Mouse (Mus musculus) cerebellum, postnatal 4 days (tissue): ENCODE results near the gene Slc16a3.
A peak's percentile ranks its signal among the peaks of the same experiment; 100 is the strongest.

ENCODE experiments used
- DNase-seq, 2 experiments: peaks; one replicate each; pipeline ENCODE4 v3.0.0; 2022; ENCODE audit warnings: low spot score in 2 of 2, mixed read lengths in 1 of 2

The Slc16a3 gene

GRCm38 (mm10) chr11:120948328-120948727 is at the start of gene Slc16a3:
Gene Slc16a3 (plus strand): TSS chr11:120948480.
- no peak for DNase-seq

DNA sequence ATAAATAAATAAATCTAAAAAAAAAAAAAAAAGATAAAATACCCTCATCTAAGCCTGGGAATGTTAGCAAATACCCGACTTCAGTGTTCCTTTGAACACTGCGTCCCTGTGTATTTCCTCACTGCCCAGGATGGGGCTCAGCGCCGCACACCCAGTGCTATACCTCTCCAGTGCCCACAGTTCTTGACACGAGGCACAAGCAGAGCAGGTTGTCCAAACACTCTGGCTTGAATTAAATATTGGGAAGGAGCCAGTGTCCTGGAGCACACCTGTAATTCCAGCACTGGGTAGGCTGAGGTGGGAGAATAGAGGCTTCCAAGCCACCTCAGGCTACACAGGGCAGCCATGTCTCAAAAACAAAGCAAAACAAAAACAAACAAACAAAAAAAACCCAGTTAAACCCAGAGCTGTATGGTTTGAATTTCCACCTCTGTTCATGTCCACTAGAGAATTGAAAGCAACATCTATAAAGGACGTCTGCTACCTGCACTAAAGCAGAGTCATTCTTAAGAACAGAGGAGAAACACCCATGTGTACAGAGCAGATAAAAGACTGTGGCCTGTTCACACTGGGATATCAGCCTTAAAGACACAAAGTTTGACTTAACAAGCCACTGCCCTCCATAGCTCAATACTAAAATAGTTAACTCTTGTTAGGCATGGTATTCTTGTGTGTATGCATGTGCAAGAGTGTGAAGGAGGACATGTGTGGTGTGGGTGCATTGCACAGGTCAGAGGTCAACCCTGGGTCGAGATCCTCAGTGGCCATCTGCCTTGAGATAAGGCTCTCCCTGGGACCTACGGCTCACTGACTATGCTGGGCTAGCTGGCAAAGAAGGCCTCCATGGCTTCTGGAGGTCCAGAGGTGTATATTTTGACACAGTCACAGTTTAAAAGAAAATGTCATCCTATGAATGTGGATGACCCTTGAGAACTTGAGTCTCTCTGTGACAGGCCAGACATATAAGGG is 47.7 kb upstream of the Slc16a3 start:
- DNase-seq, result no peak

DNA sequence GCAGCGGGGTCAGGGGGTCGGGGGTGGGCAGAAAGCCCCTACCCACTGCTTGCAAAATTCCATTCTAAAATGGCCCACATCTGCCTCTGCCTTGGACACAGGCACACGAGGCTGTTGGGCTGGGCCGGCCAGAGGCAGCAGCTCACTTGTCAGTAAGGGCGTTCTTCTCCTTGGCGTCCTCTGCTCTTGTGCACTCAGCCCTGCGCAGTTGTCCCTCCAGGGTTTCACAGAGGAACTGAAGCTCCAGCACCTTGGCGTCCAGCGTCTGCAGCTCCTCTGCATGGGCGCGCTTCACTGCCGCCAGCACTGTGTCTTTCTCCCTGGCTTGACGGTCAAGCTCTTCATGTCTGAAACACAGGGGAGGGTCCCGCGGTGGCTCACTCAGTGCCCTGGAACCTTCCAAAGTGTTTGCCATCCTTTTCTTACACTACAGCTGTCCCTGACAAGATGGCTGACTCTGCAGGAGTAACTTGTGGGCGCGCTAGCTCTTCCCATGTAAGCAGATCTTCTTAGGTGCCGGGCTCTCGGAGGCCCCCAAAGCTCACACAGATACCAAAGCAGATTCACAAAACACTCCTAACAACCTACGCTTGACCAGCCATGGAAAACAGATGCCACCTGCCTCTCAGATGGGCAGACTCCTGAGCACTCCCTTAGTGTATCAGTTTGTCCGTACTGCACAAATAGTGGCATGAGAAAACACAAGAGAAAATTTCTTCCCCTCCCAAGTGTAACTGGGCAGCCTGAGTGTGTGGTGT is 46.4 kb upstream of the Slc16a3 start:
- no peak for DNase-seq

GRCm38 (mm10) chr11:120902487-120903142 is 45.7 kb upstream of the Slc16a3 start:
- DNase-seq, result no peak

GRCm38 (mm10) chr11:120903159-120903850 is 45.0 kb upstream of the Slc16a3 start:
- DNase-seq, result no peak

DNA sequence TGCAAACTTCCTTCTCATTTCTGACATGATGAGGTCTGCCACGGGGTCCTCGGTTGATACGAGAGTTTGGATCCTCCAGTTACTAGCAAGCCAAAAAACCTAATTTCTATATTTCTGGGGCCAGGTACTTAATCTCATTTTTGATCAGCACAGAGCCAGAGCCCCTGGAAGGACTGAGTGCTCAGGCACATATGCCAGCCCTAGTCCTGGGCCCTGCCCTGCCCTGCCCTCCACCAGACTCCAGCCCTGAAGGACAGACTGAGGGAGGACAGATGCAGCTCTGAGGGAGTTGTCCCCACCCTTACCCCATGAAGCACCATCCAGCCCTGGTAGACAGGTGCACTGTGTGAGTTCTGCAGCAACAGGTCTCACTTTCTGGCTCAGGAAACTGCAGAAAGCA is 43.7 kb upstream of the Slc16a3 start:
- no peak for DNase-seq

DNA sequence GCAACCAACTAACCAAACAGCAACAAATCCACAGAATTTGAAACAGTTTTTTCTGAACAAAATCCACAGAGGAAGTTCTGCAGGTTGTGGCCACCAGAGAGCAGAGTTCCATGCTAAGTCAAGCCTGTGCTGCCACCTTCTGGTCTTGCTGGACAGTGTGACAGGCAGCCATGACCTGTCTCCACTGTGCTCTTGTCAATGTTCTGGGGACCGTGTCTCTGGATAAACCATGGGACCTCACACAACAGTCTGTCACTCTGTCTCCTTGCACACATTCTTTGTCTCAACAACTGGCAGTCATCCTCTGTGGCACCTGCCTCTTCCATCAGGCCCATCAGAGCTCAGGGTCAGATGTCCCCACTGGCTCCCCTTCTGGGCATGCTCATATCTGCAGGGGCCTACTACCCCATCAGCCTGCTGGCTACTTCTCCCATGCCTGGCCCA is 42.8 kb upstream of the Slc16a3 start:
- peak; percentile 44 to 72 for DNase-seq

- no peak for DNase-seq
Measured at GRCm38 (mm10) chr11:120913796-120914195, 34.5 kb upstream of the Slc16a3 start.

DNA sequence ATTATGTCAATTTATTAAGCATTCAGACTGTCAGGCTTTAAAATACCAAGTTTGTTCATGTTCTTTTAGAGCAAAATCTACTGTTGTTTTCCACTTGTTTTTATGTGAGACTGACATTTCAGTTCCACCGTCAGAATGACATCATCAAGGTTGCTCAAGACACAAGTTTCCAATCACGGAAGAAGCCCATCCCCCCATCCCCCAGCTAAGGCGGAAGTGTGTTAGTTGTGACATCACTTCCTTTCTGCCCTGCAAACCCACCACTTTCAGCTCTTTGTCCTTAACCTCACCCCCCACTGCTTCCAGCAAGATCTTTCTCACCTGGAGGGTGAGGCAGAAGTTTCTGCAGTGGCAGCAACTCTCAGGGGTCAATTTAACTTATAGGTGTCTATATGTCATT is 31.8 kb upstream of the Slc16a3 start:
- no peak for DNase-seq

DNA sequence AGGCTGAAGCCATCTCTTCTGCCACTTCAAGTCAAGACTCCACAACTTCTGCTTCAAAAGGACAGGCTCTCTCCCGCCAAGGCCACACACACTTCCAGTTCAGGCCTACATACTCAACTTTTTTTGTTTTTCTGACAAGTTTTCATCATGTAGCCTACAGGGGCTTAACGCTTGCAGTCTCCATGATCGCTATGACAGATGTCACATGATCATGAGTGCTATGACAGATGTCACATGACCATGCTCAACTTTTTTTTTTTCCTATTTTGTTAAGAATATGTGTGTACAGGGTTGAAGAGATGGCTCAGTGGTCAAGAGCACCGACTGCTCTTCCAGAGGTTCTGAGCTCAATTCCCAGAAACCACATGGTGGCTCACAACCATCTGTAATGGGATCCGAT is 30.5 kb upstream of the Slc16a3 start:
- no peak for DNase-seq

DNA sequence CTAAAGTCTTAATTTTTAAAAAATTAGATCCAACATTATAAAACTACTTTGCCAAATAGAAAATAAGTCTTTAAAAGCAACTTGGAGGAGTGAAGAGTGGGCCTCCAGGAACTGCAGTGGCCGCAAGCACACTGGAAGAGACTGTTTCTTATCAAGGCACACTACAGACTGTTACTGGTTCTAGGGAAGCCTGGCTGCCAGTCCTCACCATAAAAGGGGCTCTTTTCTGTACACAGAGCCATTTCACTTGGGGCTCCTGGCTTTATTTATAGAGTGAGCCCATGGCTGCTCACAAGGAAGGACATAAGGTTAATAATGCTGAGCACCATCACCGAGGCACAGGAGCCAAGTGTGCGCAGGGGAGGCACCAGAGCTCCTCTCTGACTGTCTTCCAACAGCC is 25.8 kb upstream of the Slc16a3 start:
- DNase-seq, result no peak

DNA sequence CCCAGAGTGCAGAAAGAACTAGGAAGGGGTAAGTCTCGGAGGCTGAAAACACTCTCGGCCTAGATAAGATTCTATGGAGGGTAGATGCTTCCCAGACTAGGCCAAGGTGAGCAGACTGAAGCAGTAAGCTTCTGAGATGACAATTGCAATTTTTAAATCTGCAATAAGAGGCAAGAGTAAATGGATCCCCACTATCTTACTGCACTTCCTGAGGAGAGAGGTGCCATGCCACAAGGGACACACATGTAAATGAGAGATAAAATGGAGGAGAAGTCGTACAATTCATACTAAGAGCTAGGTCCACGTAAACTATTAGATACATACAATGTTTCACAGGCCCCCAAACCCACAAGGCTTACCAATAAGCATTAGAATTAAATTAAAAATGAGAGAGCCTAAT is 19.8 kb upstream of the Slc16a3 start:
- DNase-seq, result no peak

GRCm38 (mm10) chr11:120931479-120931878 is 16.8 kb upstream of the Slc16a3 start:
- no peak for DNase-seq

DNA sequence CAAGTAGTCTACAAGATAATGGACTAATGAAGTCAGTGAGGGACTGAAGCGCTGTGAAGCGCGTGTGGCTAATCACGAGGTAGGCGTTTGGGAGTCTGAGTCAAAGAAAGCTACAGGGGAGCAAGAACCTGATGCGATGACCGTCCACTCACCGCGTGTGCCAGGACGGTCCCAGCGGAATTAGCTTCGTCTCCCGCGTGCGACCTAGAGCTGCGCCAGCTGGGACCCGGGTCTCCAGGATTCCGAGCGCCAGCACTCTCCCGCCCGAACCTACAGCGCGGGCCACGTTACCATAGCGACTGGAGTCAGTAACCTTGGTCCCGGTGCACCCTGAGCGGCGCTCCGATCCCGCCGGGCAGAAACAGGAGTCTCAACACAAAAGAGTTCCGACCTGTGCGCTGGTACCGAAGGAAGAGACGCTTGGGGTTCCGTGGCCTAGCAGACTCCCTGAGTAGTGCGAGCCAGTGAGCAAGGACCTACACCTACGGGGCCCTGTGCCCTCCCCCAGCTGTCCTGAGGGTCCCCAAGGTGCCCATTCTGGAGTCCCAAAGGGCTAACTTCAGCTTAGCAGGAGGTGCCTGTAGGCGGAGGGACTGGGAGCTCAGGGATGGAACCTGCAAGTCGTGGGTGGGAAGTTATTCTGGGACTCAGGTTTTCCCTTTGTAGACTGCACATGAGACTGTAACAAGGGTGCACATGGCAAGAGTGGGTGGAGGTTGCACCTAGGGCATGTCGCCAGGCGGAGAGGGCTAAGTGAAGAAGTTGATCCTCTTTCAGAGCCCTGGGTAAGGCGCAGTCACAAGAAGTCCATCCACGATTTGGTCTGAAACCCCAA is 15.5 kb upstream of the Slc16a3 start, which contains the start of gene Ccdc57:
Gene Ccdc57, minus strand, starts transcription at position 309 of the 835 bp plus-strand sequence.
- peak; percentile 84 to 91 for DNase-seq

- DNase-seq, result no peak
Measured at GRCm38 (mm10) chr11:120937976-120938375, 10.3 kb upstream of the Slc16a3 start.

GRCm38 (mm10) chr11:120938795-120939194 is 9.5 kb upstream of the Slc16a3 start:
- no peak for DNase-seq

DNA sequence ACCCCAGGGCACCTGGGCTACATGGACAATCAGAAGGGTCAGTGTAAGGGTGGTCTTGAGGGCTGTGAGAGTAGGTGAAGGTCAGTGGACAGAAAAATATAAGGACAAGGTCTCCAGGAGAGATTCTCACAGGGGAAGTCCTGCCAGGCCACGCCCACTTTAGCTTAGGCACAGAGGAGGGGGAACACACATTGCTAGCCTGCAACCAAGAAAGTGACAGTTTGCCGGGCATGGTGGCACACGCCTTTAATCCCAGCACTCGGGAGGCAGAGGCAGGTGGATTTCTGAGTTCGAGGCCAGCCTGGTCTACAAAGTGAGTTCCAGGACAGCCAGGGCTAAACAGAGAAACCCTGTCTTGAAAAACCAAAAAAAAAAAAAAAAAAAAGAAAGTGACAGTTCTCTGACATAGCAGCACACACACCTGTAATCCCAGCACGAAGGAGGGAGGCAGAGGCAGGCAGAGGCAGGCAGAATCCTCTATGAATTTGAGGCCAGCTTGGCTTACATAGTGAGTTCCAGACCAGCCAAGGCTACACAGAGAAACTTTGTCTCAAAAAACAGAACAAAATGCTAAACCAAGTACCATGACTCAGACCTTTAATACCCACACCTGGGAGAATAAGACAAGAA is 8.5 kb upstream of the Slc16a3 start:
- DNase-seq, result no peak

DNA sequence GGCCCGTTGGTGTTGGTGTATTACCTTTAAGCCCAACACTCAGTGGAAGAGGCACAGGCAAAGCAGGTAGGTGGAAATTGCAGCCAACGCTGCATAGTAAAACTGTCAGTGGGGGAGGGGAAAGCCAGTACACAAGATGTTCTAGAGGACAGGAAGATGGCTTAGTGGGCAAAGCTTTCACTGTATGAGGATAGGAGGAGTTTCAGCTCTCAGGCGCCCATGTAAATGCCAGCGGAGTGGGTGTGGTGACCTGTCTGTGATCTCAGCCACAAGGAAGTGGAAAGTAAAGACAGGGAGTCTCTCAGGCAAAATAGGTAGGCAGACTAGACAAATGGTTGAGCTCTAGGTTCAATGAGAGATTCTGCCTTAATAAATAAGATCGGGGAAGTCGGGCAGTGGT is 7.3 kb upstream of the Slc16a3 start:
- DNase-seq, result no peak

DNA sequence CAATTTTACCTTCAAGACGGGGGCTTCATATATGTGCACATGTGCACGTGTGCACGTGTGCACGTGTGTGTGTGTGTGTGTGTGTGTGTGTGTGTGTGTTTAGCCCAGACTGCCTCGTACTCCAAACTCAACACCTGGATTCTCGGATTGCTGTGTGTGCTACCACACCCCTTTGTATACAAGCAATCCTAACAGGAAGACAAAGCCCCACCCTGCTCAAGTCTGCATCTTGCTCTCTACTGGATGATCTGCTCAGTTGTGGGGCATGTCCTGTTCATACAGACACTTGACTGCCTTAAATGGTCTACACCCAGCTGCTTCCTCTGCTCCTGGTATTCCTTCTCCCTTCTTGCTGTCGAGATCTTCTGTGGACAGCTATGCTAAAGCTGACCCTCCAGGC is 3.0 kb upstream of the Slc16a3 start:
- DNase-seq, result no peak

DNA sequence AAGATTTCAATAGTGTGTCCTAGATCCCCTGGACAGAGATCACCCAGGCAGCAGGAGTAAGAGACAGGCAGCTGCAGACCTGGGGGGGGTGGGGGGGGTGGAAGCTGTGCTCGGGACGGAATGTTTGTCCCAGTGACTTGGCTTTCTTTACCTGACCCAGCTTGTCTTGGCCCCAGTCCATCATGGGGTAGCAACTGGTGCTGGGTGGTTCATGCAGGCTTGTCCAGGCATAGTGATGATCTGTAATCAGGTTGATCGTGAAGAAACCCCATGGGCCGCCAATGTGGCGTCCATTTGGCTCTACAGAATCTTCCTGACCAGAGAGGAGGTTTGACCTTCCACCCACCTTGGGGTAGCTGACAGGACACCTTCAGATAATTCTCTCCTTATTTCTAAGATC is 2.4 kb upstream of the Slc16a3 start:
- no peak for DNase-seq
